Mouse (Mus musculus) testis, adult 2 months (tissue): Measurements from ENCODE around the gene Pfdn5.

Experiments used
- CTCF ChIP-seq: fragments of 200-500 bp; IDR thresholded peaks from 2 replicates; pipeline ENCODE4 v1.5.1; 2012; ENCODE audit warnings: low read depth, mild to moderate bottlenecking, inconsistent platforms, low read length, moderate library complexity; ENCODE audit not compliant: control insufficient read depth, insufficient read depth, insufficient replicate concordance
- POLR2A ChIP-seq: fragments of 200-500 bp; IDR thresholded peaks from 2 replicates; pipeline ENCODE4 v1.6.1; 2012; ENCODE audit warnings: low read depth, mild to moderate bottlenecking, inconsistent platforms, low read length, moderate library complexity; ENCODE audit not compliant: control insufficient read depth

DNA sequence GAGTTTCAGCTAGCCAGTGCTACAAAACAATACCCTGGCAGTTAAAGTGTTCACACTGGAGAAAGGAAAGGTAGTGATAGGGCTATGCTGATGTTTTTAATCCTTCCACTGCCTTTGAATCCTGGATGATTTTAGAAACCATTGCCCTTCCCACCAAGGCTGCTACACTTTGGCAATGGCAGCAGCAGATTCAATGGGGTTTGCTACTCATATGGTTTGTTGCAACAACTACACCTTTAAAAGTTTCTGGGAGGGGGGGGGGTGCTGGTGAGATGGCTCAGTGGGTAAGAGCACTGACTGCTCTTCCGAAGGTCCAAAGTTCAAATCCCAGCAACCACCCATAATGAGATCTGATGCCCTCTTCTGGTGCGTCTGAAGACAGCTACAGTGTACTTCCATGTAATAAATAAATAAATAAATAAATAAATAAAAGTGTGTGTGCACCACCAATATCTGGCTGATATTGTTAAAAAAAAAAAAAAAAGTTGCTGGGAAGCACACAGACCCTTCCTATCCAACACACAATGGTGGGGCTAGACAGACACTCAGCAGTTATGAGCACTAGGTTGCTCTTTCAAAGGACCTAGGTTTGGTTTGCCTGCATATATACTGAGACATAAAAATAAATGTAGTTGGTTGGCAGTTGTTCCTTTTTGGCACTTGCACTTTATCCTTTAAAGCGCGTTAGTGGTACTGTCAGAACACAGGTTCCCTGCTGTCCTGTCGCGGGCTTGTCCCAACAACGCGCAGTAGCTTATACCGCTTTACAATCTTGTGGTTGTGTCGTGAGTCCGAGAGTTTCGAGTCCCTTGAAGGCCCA is 1.1 kb upstream of the Pfdn5 start:
- no peak for TF ChIP-seq CTCF
- TF ChIP-seq POLR2A: no peak
